ENCODE assay signal across 25 mouse cellular contexts in the genomic region with DNA sequence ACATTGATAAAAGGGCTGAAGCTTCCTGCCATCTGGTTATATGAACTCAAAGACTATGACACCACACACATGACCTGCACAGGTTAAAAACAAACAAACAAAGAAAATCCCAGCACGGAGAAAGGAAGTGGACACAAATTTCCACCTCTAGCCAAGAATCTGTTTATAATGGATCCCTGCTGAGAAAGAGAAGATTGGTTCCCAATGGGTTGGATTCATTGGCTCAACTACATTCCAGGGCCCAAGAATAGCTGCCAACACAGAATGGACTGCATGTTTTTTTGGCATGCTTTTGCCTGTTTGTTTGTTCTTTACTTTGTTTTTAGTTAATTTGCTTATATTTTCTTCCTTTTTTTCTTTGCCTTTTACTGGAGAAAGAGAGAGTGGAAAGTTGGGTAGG. TPM values are rescaled to one million over a fixed set of nuclear protein-coding genes. Genes with fewer than 3 reads are reported as not detected.
DNase-seq lines count a peak whose midpoint lies in the region; ATAC-seq lines count a peak whose summit lies in the region.
"Had no signal": no experiment of that assay in that cellular context is flagged by ENCODE, and none has a peak within 500 bp of the region (broad histone marks: within the 10 kb centered on the region; RNA-seq: fewer than 3 reads in every experiment).

No protein-coding gene starts in this region.

- H3K4me1 ChIP-seq in kidney, embryonic 15.5 days: no peaks in the 10 kb centered on the region
- H3K4me1 ChIP-seq: embryonic facial prominence, embryonic 13.5 days; embryonic facial prominence, embryonic 15.5 days; forebrain, embryonic 10.5 days; forebrain, embryonic 12.5 days had no signal

- WGBS in kidney, embryonic 15.5 days: 69% methylated on average over 1 of the region's 1 CpGs

- H3K4me3 ChIP-seq in kidney, embryonic 15.5 days (replicated peaks): no peak overlapping the region
- H3K4me3 ChIP-seq: embryonic facial prominence, embryonic 13.5 days; embryonic facial prominence, embryonic 15.5 days; erythroblast, embryonic 14.5 days; forebrain, embryonic 10.5 days; forebrain, embryonic 12.5 days had no signal

- H3K4me2 ChIP-seq in kidney, embryonic 15.5 days: no peak overlapping the region
- H3K4me2 ChIP-seq: embryonic facial prominence, embryonic 13.5 days; embryonic facial prominence, embryonic 15.5 days; forebrain, embryonic 12.5 days had no signal

- peak; percentile 9 for DNase-seq in cerebellum, adult 9-10 months
- DNase-seq in cerebellum, postnatal 4 days (ENCODE audit: low spot score in 2 of 2): no peak
- DNase-seq in cerebellum, postnatal 14 days: peak; percentile 11 to 35
- no peak for DNase-seq in cerebellum, adult 11-12 months
- DNase-seq in Muller cell, postnatal 12 days (ENCODE audit: inconsistent ontology term): peak; percentile 59
- DNase-seq in adipocyte (ENCODE audit: low spot score): peak; percentile 55
- DNase-seq: adrenal gland, adult 2 months; adrenal gland, postnatal 10 days; adrenal gland, postnatal 25 days; B cell, adult 2 months; cerebellum, adult 11 months; cerebellum, adult 8-10 months; embryo, embryonic 11 days had no signal

- no peaks in the 10 kb centered on the region for H3K36me3 ChIP-seq in kidney, embryonic 15.5 days
- H3K36me3 ChIP-seq: embryonic facial prominence, embryonic 13.5 days; embryonic facial prominence, embryonic 15.5 days; forebrain, embryonic 10.5 days; forebrain, embryonic 12.5 days; G1E had no signal

- H3K9me3 ChIP-seq in kidney, embryonic 15.5 days (replicated peaks): no peaks in the 10 kb centered on the region
- H3K9me3 ChIP-seq: embryonic facial prominence, embryonic 13.5 days; embryonic facial prominence, embryonic 15.5 days; forebrain, embryonic 10.5 days; forebrain, embryonic 12.5 days; G1E had no signal

- no peak for ATAC-seq in kidney, embryonic 15.5 days (replicated peaks; ENCODE audit: low FRiP score)
- ATAC-seq: activated CD4-positive, CD25-positive, alpha-beta regulatory T cell, adult 4 months; CD4-positive, CD25-positive, alpha-beta regulatory T cell, adult 4 months; forebrain, embryonic 14.5 days; forebrain, embryonic 16.5 days had no signal

- no peaks in the 10 kb centered on the region for H3K27me3 ChIP-seq in kidney, embryonic 15.5 days
- H3K27me3 ChIP-seq: CH12.LX; embryonic facial prominence, embryonic 13.5 days; embryonic facial prominence, embryonic 15.5 days; forebrain, embryonic 12.5 days had no signal

- H3K27ac ChIP-seq in kidney, embryonic 15.5 days: no peak overlapping the region
- H3K27ac ChIP-seq: embryonic facial prominence, embryonic 13.5 days; embryonic facial prominence, embryonic 15.5 days; forebrain, embryonic 10.5 days; forebrain, embryonic 12.5 days had no signal

- no peak overlapping the region for H3K9ac ChIP-seq in kidney, embryonic 15.5 days
- H3K9ac ChIP-seq: embryonic facial prominence, embryonic 13.5 days; embryonic facial prominence, embryonic 15.5 days; forebrain, embryonic 12.5 days had no signal

RNA-seq across cellular contexts. Expression of gene Mmadhc, which starts 41.0 kb away (rescaled TPM):
- 154 and 159 TPM in 2 replicates for polyA plus RNA-seq in kidney, embryonic 15.5 days (2015; fragmentation: Nextera tagmentation; extraction: Ambion mirVana)

Comparison
In these comparisons a context has a peak if more than half of its experiments do, and no peak if none do; other contexts are left out.
1. DNase-seq: peak in cerebellum, adult 9-10 months (single experiment), cerebellum, postnatal 14 days (2 of 2), Muller cell, postnatal 12 days (single experiment) and adipocyte (single experiment); none in cerebellum, postnatal 4 days (0 of 2) and cerebellum, adult 11-12 months (single experiment).